Mouse (Mus musculus) embryo, embryonic 10.5 days (tissue): ENCODE data around the gene Mageb3.
"Not testable (repeated sequence)": the region's sequence is repeated elsewhere in the genome, so short reads cannot be mapped to it uniquely, and the experiment has no call there.

ENCODE experiments used
- DNase-seq: peaks from one replicate; pipeline ENCODE4 v3.0.0-alpha.2; 2015; ENCODE audit warnings: low spot score

Gene Mageb3

GRCm38 (mm10) chr2:121955765-121956223, at the start of gene Mageb3, which contains the start of gene Ctdspl2:
Mageb3 (minus strand) TSS chr2:121956092.
Ctdspl2 (plus strand) TSS chr2:121956001.
- peak; percentile 98 for DNase-seq

DNA sequence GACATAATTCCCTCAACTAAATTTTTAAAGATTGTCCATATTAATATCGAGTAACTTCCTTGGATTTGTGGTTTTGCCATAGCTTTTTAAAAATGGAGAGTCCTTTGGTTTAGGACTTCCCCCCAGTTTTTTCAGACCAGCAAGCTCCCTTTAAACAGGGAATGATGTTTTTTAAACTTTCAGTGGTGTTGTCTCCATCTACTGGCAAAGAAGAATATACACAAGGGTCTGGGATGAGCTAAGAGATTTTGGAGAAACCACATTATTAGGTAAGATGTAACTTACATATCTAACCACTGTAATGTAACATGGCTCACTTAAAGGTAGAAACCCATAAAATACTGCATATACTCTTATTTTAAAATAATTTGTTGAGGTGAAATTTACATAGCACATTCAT, 39.8 kb upstream of the Mageb3 start:
- DNase-seq = peak; percentile 30

GRCm38 (mm10) chr2:121957216-121957792, 1.4 kb upstream of the Mageb3 start:
- DNase-seq = peak; percentile 8

DNA sequence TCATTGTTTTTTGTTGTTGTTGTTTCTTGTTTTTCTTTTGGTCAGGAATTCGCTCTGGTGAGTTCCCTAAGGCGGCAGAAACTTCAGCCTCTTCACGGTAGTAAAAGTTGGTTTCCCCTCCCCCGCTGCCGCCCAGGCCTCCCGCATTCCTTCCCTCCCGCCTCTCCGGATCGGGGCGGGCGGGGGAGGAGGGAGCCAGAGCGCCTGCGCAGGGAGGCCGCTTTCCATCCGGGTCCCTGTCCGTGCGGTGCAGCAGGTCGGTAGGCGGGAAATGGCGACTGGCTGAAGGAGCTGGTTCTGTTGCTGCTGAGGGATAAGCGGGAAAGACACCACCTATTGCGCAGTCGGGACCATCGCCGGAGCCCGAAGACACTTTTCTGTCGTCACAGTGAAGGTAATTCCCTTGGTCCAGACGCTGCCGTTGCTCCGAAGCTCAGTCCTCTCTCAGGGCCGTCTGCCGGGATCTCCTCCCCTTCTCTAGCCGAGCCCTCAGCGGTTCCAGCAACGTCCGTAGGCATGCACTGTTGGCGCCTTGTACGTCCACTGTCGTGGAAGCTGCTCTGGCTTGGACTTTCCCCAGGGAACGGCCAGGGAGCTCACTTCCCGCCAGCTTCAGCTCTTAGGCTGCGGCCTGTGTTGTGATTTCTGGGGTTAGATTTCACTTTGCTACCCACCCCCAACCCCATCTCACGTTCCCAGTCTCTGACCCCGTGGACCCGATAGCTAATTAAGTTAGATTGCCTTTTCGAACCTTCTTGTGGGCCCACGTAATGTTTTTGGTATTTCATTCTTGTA, 529 bp upstream of the Mageb3 start:
- DNase-seq = peak; percentile 95

- DNase-seq = peak; percentile 36
Observed at GRCm38 (mm10) chr2:121954971-121955656, 778 bp downstream of the Mageb3 start.

GRCm38 (mm10) chr2:121943364-121943763, 12.5 kb downstream of the Mageb3 start:
- DNase-seq = no peak

DNA sequence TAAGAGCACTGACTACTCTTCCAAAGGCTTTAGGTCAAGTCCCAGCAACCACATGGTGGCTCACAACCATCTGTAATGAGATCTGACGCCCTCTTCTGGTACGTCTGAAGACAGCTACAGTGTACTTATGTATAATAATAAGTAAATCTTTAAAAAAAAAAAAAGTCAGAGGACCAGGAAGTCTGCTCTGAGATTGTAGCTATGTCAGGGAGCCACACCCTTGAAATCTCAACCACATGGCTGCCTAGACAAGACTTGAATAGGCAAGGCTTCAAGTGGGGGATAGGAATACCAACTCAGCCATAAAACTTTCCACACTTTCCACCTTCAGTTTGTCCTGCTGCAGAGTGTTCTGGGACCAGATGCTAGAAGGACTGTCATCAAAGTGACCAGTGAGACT, 18.3 kb downstream of the Mageb3 start:
- not testable (repeated sequence) for DNase-seq

- DNase-seq = no peak
Observed at GRCm38 (mm10) chr2:121916047-121916970, 39.6 kb downstream of the Mageb3 start.

DNA sequence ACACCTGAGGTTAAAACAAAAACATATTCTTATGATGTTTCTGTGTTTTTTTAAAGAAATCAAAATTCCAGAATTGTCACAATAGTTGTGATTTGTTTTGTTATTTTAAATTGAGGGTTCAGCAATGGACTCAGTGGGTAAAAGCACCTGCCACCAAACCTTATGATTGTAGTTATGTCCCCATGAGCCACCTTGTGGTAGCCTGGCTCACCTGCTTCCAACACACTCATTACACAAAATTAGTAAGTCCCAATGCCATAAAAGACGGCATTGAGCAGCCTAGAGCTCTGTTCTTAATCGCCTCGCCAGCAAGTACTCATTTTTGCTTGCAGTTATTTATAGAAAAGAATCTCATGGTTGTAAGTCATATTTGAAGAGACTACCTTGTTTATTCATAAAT, 45.9 kb downstream of the Mageb3 start:
- DNase-seq = no peak
